Mouse (Mus musculus) hematopoietic stem cell, adult 5-6 weeks (primary cell): Measurements from ENCODE around the gene Osbpl10. TPM values are rescaled to one million over a fixed set of nuclear protein-coding genes. Genes with fewer than 3 reads are reported as not detected.
A peak's percentile ranks its signal among the peaks of the same experiment; 100 is the strongest.

ENCODE experiments used
- ATAC-seq, 2 experiments: fragments of 125-278 bp in 1 of 2; replicated peaks in 1 of 2; 2 replicates each; pipeline ENCODE4 v1.8.0; 2016 to 2017; ENCODE audit warnings: inconsistent platforms in 2 of 2, mild to moderate bottlenecking in 2 of 2, moderate number of reproducible peaks in 2 of 2, low read depth in 1 of 2, moderate TSS enrichment in 1 of 2; ENCODE audit not compliant: low FRiP score in 2 of 2, poor library complexity in 2 of 2, severe bottlenecking in 2 of 2, insufficient read depth in 1 of 2, low TSS enrichment in 1 of 2
- total RNA-seq: library from RNA; stranded (forward); fragments of 172-1452, 232-1000 nt; gene quantifications from 2 replicates; pipeline ENCODE4 v1.2.3, GENCODE M21; 2017

Gene Osbpl10
- total RNA-seq, 1 experiment from 2014 or later = 0.69 TPM

GRCm38 (mm10) chr9:115107430-115107829 lies 129.1 kb downstream of the Osbpl10 start:
- ATAC-seq = no peak

DNA sequence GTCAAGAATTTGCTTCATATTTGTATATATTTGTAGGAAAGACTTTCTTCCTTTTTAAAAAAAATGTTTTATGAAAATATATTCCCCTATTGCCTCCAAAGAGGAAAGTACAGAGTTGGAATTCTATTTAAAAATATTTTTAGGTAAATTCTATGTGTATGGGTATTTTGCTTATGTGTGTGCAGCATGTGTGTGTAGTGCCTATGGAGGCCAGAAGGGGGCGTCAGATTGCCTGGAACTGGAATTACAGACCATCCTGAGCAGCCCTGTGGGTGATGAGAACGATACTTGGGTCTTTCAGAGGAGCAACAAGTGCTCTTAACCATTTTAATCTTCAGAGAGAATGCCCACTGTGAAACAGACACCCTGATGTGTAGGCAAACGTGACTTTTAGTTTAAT lies 132.3 kb downstream of the Osbpl10 start:
- no peak for ATAC-seq

- no peak for ATAC-seq
Observed at GRCm38 (mm10) chr9:115117314-115117713, 138.9 kb downstream of the Osbpl10 start.

DNA sequence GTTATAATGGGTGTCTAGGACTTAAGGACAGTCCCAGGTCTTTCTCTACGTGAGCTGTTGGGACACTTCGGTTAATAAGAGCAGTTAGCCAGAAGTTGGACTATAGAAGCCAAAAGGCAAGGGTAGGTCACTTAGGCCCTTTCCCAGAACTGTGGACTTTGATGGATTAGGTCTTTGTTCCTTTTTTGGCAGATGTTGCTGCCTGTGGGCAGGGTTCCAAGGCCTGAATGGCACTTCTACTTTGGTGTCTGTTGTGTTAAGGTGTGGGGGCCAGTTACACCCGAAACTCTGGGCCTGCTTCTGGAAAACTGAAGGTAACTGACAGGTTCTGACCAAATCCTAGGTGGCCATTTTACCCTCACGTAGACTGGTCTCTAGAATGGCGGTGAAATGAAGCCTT lies 141.9 kb downstream of the Osbpl10 start:
- ATAC-seq = no peak

DNA sequence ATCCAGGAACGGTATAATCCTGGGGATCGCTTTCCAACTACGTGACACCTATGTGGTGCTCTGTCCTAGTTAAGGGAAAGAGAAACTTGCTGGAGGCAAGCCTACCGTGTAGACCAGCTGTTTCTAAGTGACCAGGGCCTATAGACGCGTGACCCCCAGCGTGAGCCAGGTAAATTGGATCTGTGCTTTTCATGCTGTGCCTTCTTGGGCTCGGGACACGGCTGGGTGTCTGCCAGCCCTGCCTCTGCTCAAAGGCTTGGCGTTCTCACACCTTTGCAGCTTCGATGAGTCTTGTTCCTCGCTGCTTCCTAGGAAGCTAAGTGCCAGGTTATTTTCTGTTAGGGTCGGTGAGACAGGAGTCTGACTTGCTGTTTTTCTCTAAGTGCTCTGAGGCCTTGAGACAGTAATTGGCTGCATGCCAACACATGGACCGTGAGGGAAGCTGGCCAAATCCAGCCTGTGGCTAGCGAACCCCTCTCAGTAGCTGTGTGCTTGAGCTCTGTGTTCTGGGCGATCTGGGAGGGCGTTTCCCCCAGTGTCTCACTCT lies 142.4 kb downstream of the Osbpl10 start:
- peak; percentile 12 to 25; a peak in 1 of 4 replicates for ATAC-seq

GRCm38 (mm10) chr9:115127342-115127741 lies 149.0 kb downstream of the Osbpl10 start:
- ATAC-seq = no peak

- no peak for ATAC-seq
Observed at GRCm38 (mm10) chr9:115133926-115134325, 155.6 kb downstream of the Osbpl10 start.

- ATAC-seq = no peak
Observed at GRCm38 (mm10) chr9:115134736-115135135, 156.4 kb downstream of the Osbpl10 start.

- ATAC-seq = no peak
Observed at GRCm38 (mm10) chr9:115135352-115135751, 157.0 kb downstream of the Osbpl10 start.

DNA sequence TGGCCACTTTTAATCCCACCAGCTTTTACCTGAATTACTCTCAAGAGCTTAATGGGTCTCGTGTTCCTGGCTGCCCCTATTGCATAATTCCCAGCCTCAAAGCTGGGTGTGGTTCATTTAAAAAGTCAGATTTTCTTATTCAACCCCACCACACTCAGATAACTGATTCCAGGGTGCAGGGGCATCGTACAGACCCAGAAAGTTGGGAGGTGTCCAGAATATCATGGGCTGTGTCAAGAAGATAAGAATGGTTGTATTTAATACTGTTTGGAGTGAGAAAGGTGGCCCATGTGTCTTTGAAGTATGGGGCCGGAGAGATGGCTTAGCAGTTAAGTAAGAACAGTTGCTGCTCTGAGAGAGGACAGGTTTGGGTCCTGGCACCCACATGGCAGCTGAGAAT lies 159.5 kb downstream of the Osbpl10 start:
- no peak for ATAC-seq

DNA sequence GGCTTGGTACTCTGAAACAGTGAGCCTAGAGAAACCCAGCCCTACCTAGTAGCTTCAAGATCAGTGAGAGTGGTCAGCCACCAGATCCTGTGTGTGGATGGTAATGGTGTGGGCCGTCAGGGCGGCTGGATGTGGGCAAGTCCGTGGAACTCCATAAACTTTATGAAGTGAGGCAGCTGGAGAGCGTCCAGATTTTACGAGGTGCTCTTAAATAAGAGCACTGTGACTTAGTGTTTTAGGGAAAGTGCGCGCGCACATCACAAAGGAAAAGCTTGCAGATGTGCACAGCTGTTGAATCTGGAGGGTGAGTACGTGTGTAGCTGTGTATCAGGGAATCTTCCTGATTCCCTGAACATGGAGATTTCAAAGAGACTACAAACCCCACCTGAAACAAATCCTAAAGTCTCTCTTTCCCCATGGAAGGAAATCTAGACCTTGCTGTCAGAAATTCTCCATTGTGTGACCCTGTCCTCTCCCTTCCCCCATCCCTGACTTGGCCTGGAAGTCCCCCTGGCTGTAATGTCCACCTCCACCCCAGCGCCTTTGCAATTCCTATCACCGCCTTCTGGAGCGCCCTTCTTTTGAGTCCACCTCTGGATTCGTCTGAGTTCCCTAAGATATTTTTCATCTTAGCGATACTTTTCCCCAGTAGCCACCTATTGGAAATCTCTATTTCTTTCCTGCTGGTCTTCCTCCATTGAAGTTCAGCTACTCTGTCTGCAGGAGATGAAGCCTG lies 161.4 kb downstream of the Osbpl10 start:
- ATAC-seq = no peak

DNA sequence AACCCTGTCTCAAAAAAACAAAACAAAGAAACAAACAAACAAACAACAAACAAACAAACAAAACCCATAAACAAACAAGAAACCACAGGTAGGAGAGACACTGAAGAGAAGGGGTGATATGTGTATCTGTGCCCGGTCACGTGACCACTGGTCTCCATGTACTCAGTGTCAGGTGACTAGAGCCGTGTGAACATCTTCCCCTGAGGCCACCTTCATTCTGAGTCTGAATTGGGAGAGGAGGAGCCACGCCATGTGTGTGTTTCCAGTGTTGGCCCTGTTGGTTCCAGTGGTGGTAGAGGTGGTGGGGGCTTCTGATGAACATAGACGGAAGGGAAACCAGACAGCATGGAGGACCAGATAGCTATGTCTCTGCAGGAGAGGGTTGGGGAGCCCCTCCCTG lies 168.8 kb downstream of the Osbpl10 start:
- ATAC-seq = no peak

GRCm38 (mm10) chr9:115147586-115148355 lies 169.4 kb downstream of the Osbpl10 start:
- no peak for ATAC-seq

DNA sequence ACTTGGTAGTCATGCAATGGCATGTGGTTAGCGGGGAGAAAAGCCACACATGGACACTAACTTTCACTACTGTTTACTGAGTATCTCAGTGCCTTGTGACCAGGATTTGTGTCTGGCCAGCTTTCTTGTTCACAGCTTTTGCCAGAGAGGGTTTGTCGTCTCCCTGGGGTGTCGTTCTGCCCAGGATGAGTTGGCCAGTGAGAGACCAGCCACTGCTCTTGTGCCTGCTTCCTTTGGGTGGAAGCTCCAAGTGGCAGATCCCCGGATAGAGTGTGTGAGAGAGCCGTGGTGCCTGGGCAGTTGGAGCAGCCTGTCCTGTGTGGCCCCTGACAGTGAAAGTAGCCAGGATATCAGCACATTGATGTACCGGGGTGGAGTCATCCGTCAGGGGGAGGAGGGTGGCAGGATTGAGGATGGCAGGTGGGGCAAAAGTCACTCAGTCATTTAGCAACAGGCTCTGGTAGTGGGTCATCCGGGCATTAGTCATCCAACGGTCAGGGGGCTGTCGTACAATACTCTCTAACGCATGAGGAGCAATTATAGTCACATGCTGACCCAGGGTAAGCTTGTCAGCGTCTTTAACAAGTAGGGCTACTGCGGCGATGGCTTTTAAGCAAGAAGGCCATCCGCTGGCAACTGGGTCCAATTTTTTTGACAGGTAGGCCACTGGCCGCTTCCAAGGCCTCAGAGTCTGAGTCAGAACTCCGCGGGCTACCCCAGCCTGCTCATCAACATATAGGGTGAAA lies 170.8 kb downstream of the Osbpl10 start:
- no peak for ATAC-seq

- no peak for ATAC-seq
Observed at GRCm38 (mm10) chr9:115161591-115161990, 183.2 kb downstream of the Osbpl10 start.

- ATAC-seq = peak; percentile 52 to 68; a peak in 3 of 4 replicates
Observed at GRCm38 (mm10) chr9:115163031-115163430, 184.7 kb downstream of the Osbpl10 start.

DNA sequence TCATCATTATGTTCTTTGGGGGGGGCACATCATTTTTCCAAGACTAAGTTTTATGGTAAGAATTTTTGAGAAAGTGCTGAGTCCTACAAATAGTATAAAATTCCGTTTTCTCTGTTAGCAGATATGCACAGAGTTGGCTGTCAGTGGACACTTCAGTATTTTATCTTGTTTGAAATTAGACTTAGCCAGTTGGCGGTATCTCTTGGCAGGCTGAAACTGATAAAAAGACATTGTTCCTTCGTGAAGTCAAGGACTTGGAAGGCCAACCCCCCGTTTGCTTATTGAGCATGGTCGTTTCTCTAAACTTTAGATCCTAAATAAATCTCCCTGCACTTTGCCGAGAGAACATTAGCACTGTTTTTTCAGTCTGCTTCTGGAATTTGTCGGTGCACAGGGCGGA lies 185.3 kb downstream of the Osbpl10 start:
- ATAC-seq = no peak

GRCm38 (mm10) chr9:115164351-115164750 lies 186.0 kb downstream of the Osbpl10 start:
- ATAC-seq = no peak
